Mouse (Mus musculus) MEL (cell line): ENCODE results near the gene Ipmk. TPM values are rescaled to one million over a fixed set of nuclear protein-coding genes. Genes with fewer than 3 reads are reported as not detected.

Experiments used
- DNase-seq: peaks from one replicate; pipeline ENCODE4 v3.0.0; 2011; ENCODE audit warnings: low read depth, low spot score
- H3K27ac ChIP-seq: 2 replicates; pipeline ENCODE4 v1.5.1; 2012; ENCODE audit warnings: low read depth, mild to moderate bottlenecking, control low read depth, low read length, moderate library complexity; ENCODE audit not compliant: control insufficient read depth
- H3K27me3 ChIP-seq, 2 experiments: fragments of 150-350 bp in 1 of 2; sonication (generic) in 1 of 2; 2 replicates each; pipeline ENCODE4 v1.6.1; 2012; ENCODE audit warnings: low read length in 2 of 2, mild to moderate bottlenecking in 2 of 2, improper control_type of control experiment in 1 of 2, moderate library complexity in 1 of 2; ENCODE audit not compliant: insufficient read depth in 2 of 2, control insufficient read depth in 1 of 2
- H3K36me3 ChIP-seq, 2 experiments: 2 replicates each; pipeline ENCODE4 v1.6.1; 2012 to 2014; ENCODE audit warnings: low read length in 2 of 2, improper control_type of control experiment in 1 of 2, inconsistent platforms in 1 of 2, mild to moderate bottlenecking in 1 of 2; ENCODE audit not compliant: insufficient read depth in 2 of 2, control insufficient read depth in 1 of 2
- H3K4me1 ChIP-seq, 2 experiments: fragments of 150-350 bp in 1 of 2; sonication (generic) in 1 of 2; 2 replicates each; pipeline ENCODE4 v1.6.1; 2012; ENCODE audit warnings: low read length in 2 of 2, improper control_type of control experiment in 1 of 2, mild to moderate bottlenecking in 1 of 2; ENCODE audit not compliant: insufficient read depth in 2 of 2, control insufficient read depth in 1 of 2
- H3K4me3 ChIP-seq, 2 experiments: fragments of 150-350 bp in 1 of 2; sonication (generic) in 1 of 2; 2 replicates each; pipeline ENCODE4 v1.5.1; 2012; ENCODE audit warnings: low read depth in 2 of 2, low read length in 2 of 2, mild to moderate bottlenecking in 2 of 2, moderate library complexity in 2 of 2, control low read depth in 1 of 2, improper control_type of control experiment in 1 of 2; ENCODE audit not compliant: control insufficient read depth in 1 of 2, insufficient read depth in 1 of 2
- H3K79me2 ChIP-seq: 2 replicates; pipeline ENCODE4 v1.6.1; 2012; ENCODE audit warnings: mild to moderate bottlenecking, low read length, moderate library complexity; ENCODE audit not compliant: control insufficient read depth, poor library complexity, insufficient read depth
- H3K9ac ChIP-seq: 2 replicates; pipeline ENCODE4 v1.6.1; 2012; ENCODE audit warnings: low read depth, mild to moderate bottlenecking, control low read depth, low read length, moderate library complexity; ENCODE audit not compliant: control insufficient read depth, poor library complexity, severe bottlenecking
- H3K9me3 ChIP-seq: fragments of 150-350 bp; sonication (generic); replicated peaks from 2 replicates; pipeline ENCODE4 v1.6.1; 2012; ENCODE audit warnings: mild to moderate bottlenecking, low read length, improper control_type of control experiment, moderate library complexity; ENCODE audit not compliant: insufficient read depth
- BHLHE40 ChIP-seq: IDR thresholded peaks from 2 replicates; pipeline ENCODE4 v1.6.1; 2012; ENCODE audit warnings: low read depth, mild to moderate bottlenecking, inconsistent platforms, low read length, improper control_type of control experiment, borderline replicate concordance
- CHD1 ChIP-seq: IDR thresholded peaks from 2 replicates; pipeline ENCODE4 v1.6.1; 2012; ENCODE audit warnings: low read depth, mild to moderate bottlenecking, inconsistent platforms, low read length, improper control_type of control experiment
- CHD2 ChIP-seq: IDR thresholded peaks from 2 replicates; pipeline ENCODE4 v1.6.1; 2011; ENCODE audit warnings: low read length, improper control_type of control experiment
- E2F4 ChIP-seq: IDR thresholded peaks from 2 replicates; pipeline ENCODE4 v1.6.1; 2011; ENCODE audit warnings: low read depth, low read length, improper control_type of control experiment, borderline replicate concordance
- ETS1 ChIP-seq: IDR thresholded peaks from 2 replicates; pipeline ENCODE4 v1.6.1; 2012; ENCODE audit warnings: low read depth, mild to moderate bottlenecking, inconsistent platforms, low read length, improper control_type of control experiment, moderate library complexity
- GABPA ChIP-seq: IDR thresholded peaks from 2 replicates; pipeline ENCODE4 v1.6.1; 2012; ENCODE audit warnings: low read depth, mild to moderate bottlenecking, inconsistent platforms, low read length, improper control_type of control experiment, moderate library complexity
- HCFC1 ChIP-seq: IDR thresholded peaks from 2 replicates; pipeline ENCODE4 v1.6.1; 2012; ENCODE audit warnings: low read depth, mild to moderate bottlenecking, inconsistent platforms, low read length, improper control_type of control experiment, moderate library complexity
- JUND ChIP-seq: IDR thresholded peaks from 2 replicates; pipeline ENCODE4 v1.6.1; 2011; ENCODE audit warnings: low read depth, mild to moderate bottlenecking, improper control_type of control experiment, low read length
- KAT2A ChIP-seq: conservative IDR thresholded peaks from 2 replicates; pipeline ENCODE4 v1.6.1; 2012; ENCODE audit warnings: low read depth, low read length, improper control_type of control experiment, inconsistent platforms
- MAX ChIP-seq: IDR thresholded peaks from 2 replicates; pipeline ENCODE4 v1.6.1; 2011; ENCODE audit warnings: low read length, improper control_type of control experiment
- MAZ ChIP-seq: IDR thresholded peaks from 2 replicates; pipeline ENCODE4 v1.6.1; 2012; ENCODE audit warnings: low read depth, mild to moderate bottlenecking, inconsistent platforms, low read length, improper control_type of control experiment
- MXI1 ChIP-seq: IDR thresholded peaks from 2 replicates; pipeline ENCODE4 v1.6.1; 2011; ENCODE audit warnings: mild to moderate bottlenecking, low read depth, low read length, improper control_type of control experiment
- MYB ChIP-seq: IDR thresholded peaks from 2 replicates; pipeline ENCODE4 v1.6.1; 2011; ENCODE audit warnings: mild to moderate bottlenecking, low read depth, low read length, improper control_type of control experiment
- POLR2A ChIP-seq, 2 experiments: IDR thresholded peaks; 2 replicates each; pipeline ENCODE4 v1.6.1; 2011 to 2012; ENCODE audit warnings: low read length in 2 of 2, mild to moderate bottlenecking in 2 of 2, control low read depth in 1 of 2, improper control_type of control experiment in 1 of 2, low read depth in 1 of 2, moderate library complexity in 1 of 2; ENCODE audit not compliant: control insufficient read depth in 1 of 2, insufficient read depth in 1 of 2, poor library complexity in 1 of 2
- POLR2AphosphoS2 ChIP-seq: IDR thresholded peaks from 2 replicates; pipeline ENCODE4 v1.6.1; 2011; ENCODE audit warnings: low read length, improper control_type of control experiment
- POLR2AphosphoS5 ChIP-seq: IDR thresholded peaks from 2 replicates; pipeline ENCODE4 v1.6.1; 2012; ENCODE audit warnings: low read depth, borderline replicate concordance, mild to moderate bottlenecking, inconsistent platforms, low read length, moderate library complexity, mixed read lengths
- RCOR1 ChIP-seq: IDR thresholded peaks from 2 replicates; pipeline ENCODE4 v1.6.1; 2012; ENCODE audit warnings: low read depth, mild to moderate bottlenecking, inconsistent platforms, low read length, improper control_type of control experiment
- SIN3A ChIP-seq: IDR thresholded peaks from 2 replicates; pipeline ENCODE4 v1.6.1; 2012; ENCODE audit warnings: low read length, improper control_type of control experiment, inconsistent platforms
- SMC3 ChIP-seq: IDR thresholded peaks from 2 replicates; pipeline ENCODE4 v1.6.1; 2011; ENCODE audit warnings: low read depth, low read length, improper control_type of control experiment
- TAL1 ChIP-seq: IDR thresholded peaks from 2 replicates; pipeline ENCODE4 v1.6.1; 2012; ENCODE audit warnings: mild to moderate bottlenecking, inconsistent platforms, low read length, moderate library complexity, mixed read lengths
- TBP ChIP-seq: IDR thresholded peaks from 2 replicates; pipeline ENCODE4 v1.8.0; 2011; ENCODE audit warnings: low read depth, low read length, improper control_type of control experiment
- TCF12 ChIP-seq: IDR thresholded peaks from 2 replicates; pipeline ENCODE4 v1.6.1; 2014; ENCODE audit warnings: low read depth, mild to moderate bottlenecking, inconsistent platforms, low read length, improper control_type of control experiment, moderate library complexity
- USF1 ChIP-seq: IDR thresholded peaks from 2 replicates; pipeline ENCODE4 v1.6.1; 2014; ENCODE audit warnings: low read depth, mild to moderate bottlenecking, inconsistent platforms, low read length, improper control_type of control experiment, moderate library complexity
- USF2 ChIP-seq, 2 experiments: IDR thresholded peaks; 2 replicates each; pipeline ENCODE4 v1.6.1; 2011 to 2012; ENCODE audit warnings: improper control_type of control experiment in 2 of 2, low read length in 2 of 2, borderline replicate concordance in 1 of 2, inconsistent platforms in 1 of 2, low read depth in 1 of 2, mild to moderate bottlenecking in 1 of 2; ENCODE audit not compliant: insufficient read depth in 1 of 2
- ZC3H11A ChIP-seq: IDR thresholded peaks from 2 replicates; pipeline ENCODE4 v1.6.1; 2012; ENCODE audit warnings: low read depth, mild to moderate bottlenecking, inconsistent platforms, low read length, improper control_type of control experiment
- ZNF384 ChIP-seq: IDR thresholded peaks from 2 replicates; pipeline ENCODE4 v1.6.1; 2012; ENCODE audit warnings: low read depth, mild to moderate bottlenecking, inconsistent platforms, low read length, improper control_type of control experiment
- polyA plus RNA-seq, 2 experiments: library from polyadenylated mRNA; stranded (reverse) in 1 of 2; unstranded in 1 of 2; fragments of >175 nt in 1 of 2; fragments of >200 nt in 1 of 2; gene quantifications; 2 replicates each; pipeline versions ENCODE4 v1.2.1 to v1.2.4; 2012; ENCODE audit warnings: low replicate concordance in 2 of 2, low read depth in 1 of 2; ENCODE audit not compliant: insufficient read length in 2 of 2, insufficient read depth in 1 of 2, missing spikeins in 1 of 2
- total RNA-seq: library from RNA; depleted of rRNA; stranded (reverse); fragments of 300-350 nt; gene quantifications from 2 replicates; pipeline ENCODE4 v1.2.3, GENCODE M21; 2012

Gene Ipmk
- total and polyA plus RNA-seq, 3 experiments, result 21.0 to 36.7 TPM; not detected in 1

DNA sequence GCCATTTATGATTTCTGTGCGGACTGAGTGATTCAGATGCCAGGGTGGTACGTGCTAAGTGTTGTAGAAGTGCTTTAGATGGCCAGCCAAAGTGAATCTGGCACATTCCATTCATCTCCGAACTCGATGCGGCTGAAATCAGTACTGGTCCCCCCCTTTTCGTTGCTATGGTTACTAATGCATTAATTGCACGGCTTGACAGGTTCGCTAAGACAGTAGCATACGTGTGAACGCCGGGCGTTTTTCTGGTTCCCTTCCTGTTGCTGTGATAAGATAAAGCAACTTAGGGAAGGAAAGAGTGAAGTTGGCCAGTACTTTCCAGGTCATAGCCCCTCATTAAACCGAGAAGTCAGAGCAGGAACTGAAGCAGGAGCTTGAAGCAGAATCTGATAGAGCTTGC, 122.2 kb downstream of the Ipmk start:
- Histone ChIP-seq H3K79me2 (no peaks in the 10 kb centered on the region), H3K4me3 (no peak overlapping the region)
- no peak for TF ChIP-seq CHD2
- TF ChIP-seq POLR2AphosphoS2, result no peak
- TF ChIP-seq BHLHE40, result no peak
- no peak for TF ChIP-seq E2F4
- no peak for TF ChIP-seq TAL1
- no peak for TF ChIP-seq POLR2AphosphoS5
- TF ChIP-seq USF2 (IDR thresholded peaks at IDR 0.05; ENCODE audit: borderline replicate concordance in 1 of 2, insufficient read depth in 1 of 2, low read depth in 1 of 2, low read length in 2 of 2), result no peak
- no peak for TF ChIP-seq JUND
- TF ChIP-seq MXI1, result no peak
- TF ChIP-seq MYB, result no peak
- no peak for TF ChIP-seq CHD1
- no peak for TF ChIP-seq KAT2A
- TF ChIP-seq POLR2A (IDR thresholded peaks at IDR 0.05; ENCODE audit: control insufficient read depth in 1 of 2, insufficient read depth in 1 of 2, low read depth in 1 of 2, low read length in 2 of 2, poor library complexity in 1 of 2), result no peak
- TF ChIP-seq HCFC1, result no peak
- no peak for TF ChIP-seq ZNF384
- TF ChIP-seq TBP, result no peak
- TF ChIP-seq MAX, result no peak
- TF ChIP-seq SMC3, result no peak
- TF ChIP-seq ZC3H11A, result no peak
- TF ChIP-seq, all 39 proteins: peak for 0
- no peak overlapping the region for H3K27ac ChIP-seq
- H3K36me3 ChIP-seq, result no peaks in the 10 kb centered on the region
- no peak overlapping the region for H3K9ac ChIP-seq
- no peaks in the 10 kb centered on the region for H3K9me3 ChIP-seq
- H3K27me3 ChIP-seq, result no peaks in the 10 kb centered on the region
- DNase-seq, result no peak
- H3K4me1 ChIP-seq, result no peaks in the 10 kb centered on the region

DNA sequence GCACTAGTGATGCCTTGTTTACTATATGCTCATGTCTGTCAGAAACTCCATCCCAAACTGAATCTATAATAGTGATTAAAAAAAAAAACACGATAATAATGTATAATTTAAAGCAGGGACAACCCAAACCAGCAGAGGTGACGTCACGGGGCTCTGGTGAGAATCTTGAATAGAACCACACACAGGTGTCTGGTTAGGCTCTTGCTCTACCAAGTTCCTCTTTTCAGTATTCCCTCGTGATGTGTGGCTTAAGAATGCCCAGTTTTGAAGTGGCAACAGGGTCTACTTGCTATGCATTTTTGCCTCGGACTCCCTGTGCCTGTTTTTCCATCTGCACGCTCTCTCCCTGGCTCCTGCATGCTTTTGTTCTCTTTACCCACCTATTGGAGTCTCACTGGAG, 124.5 kb downstream of the Ipmk start:
- no peaks in the 10 kb centered on the region for H3K27me3 ChIP-seq
- no peak overlapping the region for H3K27ac ChIP-seq
- H3K36me3 ChIP-seq, result no peaks in the 10 kb centered on the region
- TF ChIP-seq GABPA (no peak), TBP (no peak), CHD2 (no peak), KAT2A (no peak), SIN3A (no peak), USF2 (IDR thresholded peaks at IDR 0.05; ENCODE audit: borderline replicate concordance in 1 of 2, insufficient read depth in 1 of 2, low read depth in 1 of 2, low read length in 2 of 2) (no peak), RCOR1 (no peak), TCF12 (no peak), ETS1 (no peak), MAZ (no peak), JUND (no peak), USF1 (no peak)
- H3K4me3 ChIP-seq, result no peak overlapping the region
- H3K9ac ChIP-seq, result no peak overlapping the region
- no peaks in the 10 kb centered on the region for H3K9me3 ChIP-seq
- no peaks in the 10 kb centered on the region for H3K4me1 ChIP-seq
- DNase-seq, result no peak
- no peaks in the 10 kb centered on the region for H3K79me2 ChIP-seq
